Mouse (Mus musculus): Measurements from ENCODE around the gene Pdgfc.
A peak's percentile ranks its signal among the peaks of the same experiment; 100 is the strongest.

The Pdgfc gene

GRCm38 (mm10) chr3:81150228-81150627 lies 114.0 kb downstream of the Pdgfc start:
- no peak for DNase-seq (ENCODE audit: low spot score)

- no peak for DNase-seq (ENCODE audit: low spot score)
Measured at GRCm38 (mm10) chr3:81154420-81154819, 118.2 kb downstream of the Pdgfc start.

GRCm38 (mm10) chr3:81160457-81161165 lies 124.4 kb downstream of the Pdgfc start:
- DNase-seq (ENCODE audit: low spot score): no peak

- no peak for DNase-seq (ENCODE audit: low spot score)
Measured at GRCm38 (mm10) chr3:81162129-81162528, 125.9 kb downstream of the Pdgfc start.

GRCm38 (mm10) chr3:81164091-81164490 lies 127.9 kb downstream of the Pdgfc start:
- DNase-seq (ENCODE audit: low spot score): no peak

- no peak for DNase-seq (ENCODE audit: low spot score)
Measured at GRCm38 (mm10) chr3:81170073-81170809, 134.0 kb downstream of the Pdgfc start.

GRCm38 (mm10) chr3:81174832-81175231 lies 138.6 kb downstream of the Pdgfc start:
- no peak for DNase-seq (ENCODE audit: low spot score)

GRCm38 (mm10) chr3:81181319-81182013 lies 145.2 kb downstream of the Pdgfc start:
- DNase-seq (ENCODE audit: low spot score): no peak

GRCm38 (mm10) chr3:81196937-81197336 lies 160.7 kb downstream of the Pdgfc start:
- DNase-seq (ENCODE audit: low spot score): no peak

GRCm38 (mm10) chr3:81197644-81198043 lies 161.4 kb downstream of the Pdgfc start:
- no peak for DNase-seq (ENCODE audit: low spot score)

GRCm38 (mm10) chr3:81200647-81201046 lies 164.4 kb downstream of the Pdgfc start:
- no peak for DNase-seq (ENCODE audit: low spot score)

GRCm38 (mm10) chr3:81205201-81205600 lies 169.0 kb downstream of the Pdgfc start:
- DNase-seq (ENCODE audit: low spot score): peak; percentile 64

GRCm38 (mm10) chr3:81208246-81208645 lies 172.0 kb downstream of the Pdgfc start:
- no peak for DNase-seq (ENCODE audit: low spot score)

GRCm38 (mm10) chr3:81211147-81211546 lies 174.9 kb downstream of the Pdgfc start:
- DNase-seq (ENCODE audit: low spot score): no peak

GRCm38 (mm10) chr3:81211666-81212065 lies 175.4 kb downstream of the Pdgfc start:
- no peak for DNase-seq (ENCODE audit: low spot score)

GRCm38 (mm10) chr3:81215547-81216118 lies 179.4 kb downstream of the Pdgfc start:
- DNase-seq (ENCODE audit: low spot score): no peak

GRCm38 (mm10) chr3:81221682-81222081 lies 185.5 kb downstream of the Pdgfc start:
- peak; percentile 40 for DNase-seq (ENCODE audit: low spot score)

- DNase-seq (ENCODE audit: low spot score): peak; percentile 49
Measured at GRCm38 (mm10) chr3:81228344-81228743, 192.1 kb downstream of the Pdgfc start.

- peak; percentile 29 for DNase-seq (ENCODE audit: low spot score)
Measured at GRCm38 (mm10) chr3:81242697-81243590, 206.7 kb downstream of the Pdgfc start.

GRCm38 (mm10) chr3:81243591-81243990 lies 207.4 kb downstream of the Pdgfc start:
- DNase-seq (ENCODE audit: low spot score): peak; percentile 23

- no peak for DNase-seq (ENCODE audit: low spot score)
Measured at GRCm38 (mm10) chr3:81262801-81263200, 226.6 kb downstream of the Pdgfc start.
